Mouse (Mus musculus) spleen, adult 10 weeks (tissue): ENCODE measurements around the gene Fbxw21. TPM values are rescaled to one million over a fixed set of nuclear protein-coding genes. Genes with fewer than 3 reads are reported as not detected.

ENCODE experiments used
- polyA plus RNA-seq: library from polyadenylated mRNA; stranded (reverse); fragments of 350-450 nt; fragmentation: Illumina TruSeq; extraction: RNeasy Lipid Tissue Mini Kit (QIAGEN cat#74804); gene quantifications from one replicate; pipeline ENCODE4 v1.2.3, GENCODE M21; 2015; ENCODE audit warnings: low replicate concordance; ENCODE audit not compliant: insufficient read depth

Gene Fbxw21
- polyA plus RNA-seq, result not detected

DNA sequence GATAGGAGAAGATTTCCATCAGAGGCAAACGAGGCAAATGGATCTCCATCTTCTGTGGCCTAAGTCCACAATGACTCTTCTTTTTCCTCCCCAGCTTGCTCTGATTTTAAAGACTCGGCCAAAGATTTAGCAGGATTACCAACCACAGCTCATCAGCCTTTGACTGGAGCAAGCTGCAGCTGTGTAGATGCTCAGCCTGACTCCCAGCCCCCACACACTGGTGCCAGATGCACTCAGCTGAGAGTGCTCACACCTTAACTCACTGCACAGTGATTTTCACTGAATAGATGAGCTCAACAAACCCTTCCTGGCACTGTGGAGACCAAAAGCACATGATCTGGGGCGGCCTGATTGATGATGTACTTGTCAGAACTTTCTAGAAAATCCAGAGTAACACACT lies at the start of gene Fbxw21:
Gene Fbxw21 (minus strand): TSS at position 101 of the 400 bp plus-strand sequence.

GRCm38 (mm10) chr9:109195875-109196274 lies 34.0 kb upstream of the Fbxw21 start, which contains the start of gene Fbxw13:
Gene Fbxw13 (minus strand): TSS chr9:109195975.

GRCm38 (mm10) chr9:109095137-109095982 lies 66.5 kb downstream of the Fbxw21 start, which contains the start of gene Plxnb1:
Gene Plxnb1 (plus strand): TSS chr9:109095389.

Other genes with a start within 250 kb of the Fbxw21 start
- gene Tmem89, start 247.4 kb downstream of the Fbxw21 start, polyA plus RNA-seq, result not detected
- 139 TPM for gene Uqcrc1, start 225.4 kb downstream of the Fbxw21 start, polyA plus RNA-seq
- 13.0 TPM for gene Col7a1, start 208.5 kb downstream of the Fbxw21 start, polyA plus RNA-seq
- 1.2 TPM for gene Ucn2, start 176.0 kb downstream of the Fbxw21 start, polyA plus RNA-seq
- 11.2 TPM for gene Pfkfb4, start 170.3 kb downstream of the Fbxw21 start, polyA plus RNA-seq
- gene Shisa5, start 123.5 kb downstream of the Fbxw21 start, polyA plus RNA-seq, result 1,299 TPM
- gene Trex1, start 102.3 kb downstream of the Fbxw21 start, polyA plus RNA-seq, result 5.6 TPM
- 11.2 TPM for gene Atrip, start 87.9 kb downstream of the Fbxw21 start, polyA plus RNA-seq
- 5.3 TPM for gene Ccdc51, start 79.5 kb downstream of the Fbxw21 start, polyA plus RNA-seq
- 476 TPM for gene Tma7, start 79.5 kb downstream of the Fbxw21 start, polyA plus RNA-seq
- 5.2 TPM for gene Plxnb1, start 66.7 kb downstream of the Fbxw21 start, polyA plus RNA-seq
- gene Fbxw13, start 33.9 kb upstream of the Fbxw21 start, polyA plus RNA-seq, result 1.9 TPM
- gene Fbxw20, start 72.7 kb upstream of the Fbxw21 start, polyA plus RNA-seq, result not detected
- not detected for gene Fbxw14, start 125.6 kb upstream of the Fbxw21 start, polyA plus RNA-seq
- not detected for gene Fbxw28, start 177.6 kb upstream of the Fbxw21 start, polyA plus RNA-seq
- gene Fbxw22, start 242.3 kb upstream of the Fbxw21 start, polyA plus RNA-seq, result not detected